Mouse (Mus musculus) stomach, postnatal 0 days (tissue): Measurements from ENCODE around the gene Rorc.

Experiments used
- CTCF ChIP-seq: IDR thresholded peaks from 2 replicates; pipeline ENCODE4 v1.5.1; 2016; ENCODE audit warnings: antibody characterized with exemption, low read depth, mild to moderate bottlenecking, moderate library complexity
- EP300 ChIP-seq: optimal IDR thresholded peaks from 2 replicates; pipeline ENCODE3; 2016; ENCODE audit warnings: antibody characterized with exemption

GRCm38 (mm10) chr3:94404366-94405054 is 31.9 kb downstream of the Rorc start:
- TF ChIP-seq CTCF (no peak), EP300 (no peak)
